Mouse (Mus musculus) cerebellum, postnatal 4 days (tissue): ENCODE results near the gene Atp2b2.

ENCODE experiments used
- DNase-seq, 2 experiments: peaks; one replicate each; pipeline ENCODE4 v3.0.0; 2022; ENCODE audit warnings: low spot score in 2 of 2, mixed read lengths in 1 of 2

Gene Atp2b2

DNA sequence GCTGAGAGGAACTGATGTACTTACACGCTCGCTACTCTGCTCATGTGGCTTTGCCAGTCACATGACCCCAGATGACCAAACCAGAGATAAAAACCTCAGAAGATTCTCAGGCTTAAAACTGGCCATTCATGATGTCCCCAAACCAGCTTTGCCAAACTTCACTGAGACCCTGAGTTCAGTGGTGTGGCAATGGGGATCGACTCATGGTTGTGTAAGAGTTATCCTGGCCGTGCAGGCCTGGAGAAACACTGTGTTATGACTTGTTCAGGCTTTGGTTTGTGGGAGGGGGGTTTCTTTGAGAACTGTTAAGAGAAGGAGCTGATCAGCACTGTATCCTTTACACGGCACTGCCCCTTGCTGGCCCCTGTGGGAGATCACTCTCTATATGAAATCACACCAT, 250.0 kb downstream of the Atp2b2 start:
- no peak for DNase-seq

- DNase-seq: no peak
Measured at GRCm38 (mm10) chr6:113791012-113791411, 251.4 kb downstream of the Atp2b2 start.

- DNase-seq: no peak
Measured at GRCm38 (mm10) chr6:113787459-113787968, 254.9 kb downstream of the Atp2b2 start.

- no peak for DNase-seq
Measured at GRCm38 (mm10) chr6:113785658-113786057, 256.8 kb downstream of the Atp2b2 start.

GRCm38 (mm10) chr6:113778229-113778753, 264.1 kb downstream of the Atp2b2 start:
- no peak for DNase-seq

DNA sequence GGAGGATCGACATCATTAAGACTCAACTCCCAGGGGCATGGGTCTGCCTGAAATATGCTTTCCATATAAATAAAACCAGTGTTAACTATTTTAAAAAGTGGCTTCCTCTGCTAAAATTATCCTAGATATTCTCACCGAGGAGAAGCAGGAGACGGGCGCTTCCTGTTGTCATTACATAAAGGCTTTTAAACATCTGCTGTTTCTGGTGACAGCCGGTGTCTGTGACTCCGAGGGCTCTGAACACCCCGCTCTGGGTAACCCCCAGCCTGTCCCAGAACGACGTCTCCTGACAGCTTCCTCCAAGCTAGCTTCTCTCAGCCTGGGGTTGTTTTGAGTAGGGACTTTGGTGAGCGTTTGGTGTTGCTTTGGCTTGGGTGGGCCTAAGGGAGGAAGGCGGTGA, 273.6 kb downstream of the Atp2b2 start:
- no peak for DNase-seq

DNA sequence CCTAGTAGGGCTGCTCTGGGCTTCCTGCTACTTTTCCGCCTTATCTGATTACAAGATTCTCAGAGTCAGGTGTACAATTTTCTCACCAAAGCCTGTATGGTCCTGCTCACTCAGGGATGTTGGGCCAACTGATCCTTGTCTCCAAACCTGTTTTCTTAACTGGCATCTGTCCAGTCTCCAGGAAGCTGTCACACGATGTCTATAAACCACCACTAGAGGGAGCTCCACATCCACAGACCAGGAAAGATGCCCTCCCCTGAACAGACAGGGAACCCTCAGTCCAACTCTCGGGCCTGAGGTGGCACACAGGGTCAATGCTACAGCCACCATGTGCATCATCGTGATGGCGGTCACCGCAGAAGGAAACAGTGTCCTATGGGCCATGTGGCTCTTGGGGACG, 280.8 kb downstream of the Atp2b2 start:
- peak in 1 of 2 experiments; percentile 55 for DNase-seq

- no peak for DNase-seq
Measured at GRCm38 (mm10) chr6:113749119-113749685, 293.2 kb downstream of the Atp2b2 start.

DNA sequence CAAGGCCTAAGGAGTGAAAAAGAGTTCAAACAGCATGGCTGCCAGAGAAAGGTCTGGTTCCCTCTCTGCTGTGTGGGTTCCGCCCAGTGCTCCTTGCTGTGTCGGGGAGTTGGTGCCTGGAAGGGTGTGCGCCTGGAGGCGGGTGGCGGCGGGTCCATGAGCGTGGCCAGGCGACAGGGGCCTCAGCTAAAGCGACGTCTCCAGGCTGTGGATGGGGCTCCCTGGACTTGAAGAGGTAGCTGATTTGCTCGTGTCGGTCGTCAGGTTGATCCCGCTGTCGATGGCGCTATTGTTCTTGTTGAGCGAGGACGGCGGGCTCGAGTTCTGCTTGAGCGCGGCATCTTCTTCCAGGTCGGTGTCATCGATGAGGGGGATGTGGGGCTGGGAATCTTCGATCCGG, 294.1 kb downstream of the Atp2b2 start:
- DNase-seq: no peak

DNA sequence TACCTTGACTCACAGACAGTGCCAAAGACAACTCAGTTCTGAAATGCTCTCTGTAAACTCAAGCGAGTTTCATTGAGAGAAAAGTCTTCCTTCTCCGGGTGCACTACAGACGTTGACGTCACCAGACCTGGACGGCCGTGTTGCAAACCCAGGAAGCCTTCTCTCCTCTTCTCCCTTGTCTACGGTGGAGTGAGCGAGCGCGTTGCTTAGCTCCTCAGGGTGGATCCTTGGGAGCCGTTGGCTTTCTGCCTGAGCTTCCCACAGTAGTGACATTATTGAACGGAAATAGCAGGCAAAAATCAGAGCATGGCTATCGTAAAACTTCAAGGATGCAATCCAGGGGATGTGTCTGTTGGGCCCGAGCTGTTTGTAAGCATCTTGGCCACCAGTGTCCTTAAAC, 295.1 kb downstream of the Atp2b2 start:
- no peak for DNase-seq

- no peak for DNase-seq
Measured at GRCm38 (mm10) chr6:113745117-113745516, 297.3 kb downstream of the Atp2b2 start.

DNA sequence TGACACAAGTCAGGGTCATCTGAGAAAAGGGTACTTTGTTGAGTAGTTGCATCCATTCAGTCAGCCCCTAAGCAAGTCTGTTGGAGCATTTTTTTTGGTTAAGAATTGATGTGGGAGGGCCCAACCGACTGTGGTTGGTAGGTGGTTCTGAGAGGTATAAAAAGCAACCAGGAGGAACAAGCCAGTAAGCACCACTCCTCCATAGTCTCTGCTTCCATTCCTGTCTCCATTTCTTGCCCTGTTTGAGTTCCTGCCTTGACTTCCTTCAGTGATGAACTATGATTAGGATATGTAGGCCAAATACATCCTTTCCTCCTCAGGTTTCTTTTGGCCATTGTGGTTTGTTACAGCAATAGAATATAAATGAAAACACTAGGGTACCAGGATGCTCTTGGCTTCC, 299.3 kb downstream of the Atp2b2 start:
- DNase-seq: no peak

DNA sequence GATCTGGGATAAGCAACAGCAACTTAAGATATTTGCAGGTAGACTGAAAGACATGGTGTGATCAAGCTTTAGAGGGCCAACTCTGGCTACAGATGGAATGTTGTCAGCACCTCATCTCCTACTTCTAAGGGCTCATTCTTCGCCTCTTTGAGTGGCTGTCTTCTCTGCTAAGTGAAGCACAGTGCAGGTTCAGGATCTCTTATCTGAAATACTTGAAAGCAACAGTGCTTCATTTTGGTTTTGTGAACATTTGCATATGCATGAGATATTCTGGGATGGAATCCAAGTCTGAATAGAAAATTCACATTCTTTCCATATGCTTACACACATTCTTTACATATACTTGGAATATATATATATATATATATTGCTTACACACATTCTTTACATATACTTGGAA, 300.1 kb downstream of the Atp2b2 start:
- no peak for DNase-seq

GRCm38 (mm10) chr6:113741425-113741824, 301.0 kb downstream of the Atp2b2 start:
- DNase-seq: no peak

- DNase-seq: peak; percentile 84 to 92
Measured at GRCm38 (mm10) chr6:113740236-113741217, 301.9 kb downstream of the Atp2b2 start, which contains the start of gene Sec13. Sec13 (minus strand) TSS chr6:113740743.

DNA sequence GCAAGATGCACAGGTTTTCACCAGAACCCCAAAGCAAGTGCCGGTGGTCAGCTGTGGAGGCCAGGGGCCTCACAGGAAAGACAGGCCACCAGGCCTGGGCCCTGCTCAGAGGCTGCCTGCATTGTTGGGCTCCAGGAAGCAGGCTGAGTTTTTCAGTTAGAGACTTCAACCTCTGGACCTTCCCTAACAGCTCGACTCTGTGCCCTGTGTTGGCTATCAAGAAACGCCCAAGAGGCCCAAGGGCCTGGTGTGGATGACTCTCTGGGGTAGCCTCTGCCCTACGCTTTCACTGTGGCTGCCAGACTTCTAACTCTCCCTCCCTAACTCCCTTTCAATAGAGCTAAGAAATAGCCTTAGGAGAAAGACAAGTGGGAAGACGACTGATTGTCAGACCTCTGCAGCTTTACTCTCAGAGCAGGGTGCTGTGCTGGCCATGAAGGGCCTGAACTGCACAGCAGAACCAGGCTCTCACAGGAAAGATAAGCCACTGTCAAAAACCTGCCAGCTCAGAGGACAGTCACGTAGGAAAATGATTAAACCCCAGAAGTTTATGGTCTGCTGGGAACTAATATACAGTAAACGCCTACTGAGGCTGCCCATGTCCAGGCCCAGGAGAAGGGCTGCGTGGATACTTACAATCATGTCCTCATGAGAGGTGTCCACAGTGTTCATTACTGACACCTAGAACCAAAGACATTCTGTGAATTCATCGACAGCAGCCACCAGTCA, 304.9 kb downstream of the Atp2b2 start:
- no peak for DNase-seq

GRCm38 (mm10) chr6:113731296-113731695, 311.1 kb downstream of the Atp2b2 start:
- no peak for DNase-seq

DNA sequence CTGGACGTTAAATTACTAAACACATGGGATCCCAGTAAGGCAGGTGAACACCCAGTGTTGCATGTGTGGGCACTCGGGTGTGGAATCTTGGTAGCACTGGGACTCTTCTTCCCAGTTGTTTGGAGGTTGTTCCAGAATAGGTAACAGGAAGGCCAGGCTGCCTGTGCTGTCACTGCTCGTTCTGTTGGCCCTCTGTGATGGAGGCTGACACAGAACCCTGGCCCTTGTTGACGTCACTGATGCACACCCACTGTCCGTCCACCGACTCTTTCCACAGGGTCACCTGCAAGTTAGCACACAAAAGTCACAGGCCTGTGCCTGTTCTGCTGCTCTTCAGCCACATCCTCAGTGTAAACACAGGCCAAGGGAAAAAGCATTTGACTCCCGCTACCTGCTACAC, 314.2 kb downstream of the Atp2b2 start:
- DNase-seq: no peak

- no peak for DNase-seq
Measured at GRCm38 (mm10) chr6:113721061-113721460, 321.4 kb downstream of the Atp2b2 start.

GRCm38 (mm10) chr6:113719878-113720277, 322.5 kb downstream of the Atp2b2 start, which contains the start of gene Ghrl:
Ghrl (minus strand) TSS chr6:113719880.
- DNase-seq: no peak

DNA sequence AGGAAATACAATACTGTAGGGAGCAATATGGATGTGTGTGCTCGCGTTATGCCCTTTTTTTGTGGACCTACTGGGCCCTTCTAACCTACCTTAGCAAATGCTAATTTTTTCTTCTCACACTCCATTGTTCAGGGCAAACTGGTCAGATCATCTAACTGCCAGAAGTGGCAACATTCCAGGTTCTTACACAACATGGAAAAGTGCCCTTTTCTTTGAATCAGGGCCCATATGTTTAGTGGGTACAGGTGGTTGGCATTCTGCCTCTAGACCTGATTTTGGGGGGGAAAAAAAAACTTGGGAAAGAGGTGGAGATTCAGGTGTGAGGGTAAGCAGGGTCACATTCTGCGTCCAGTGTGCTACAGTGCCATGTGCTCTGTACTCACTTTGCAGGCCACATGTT, 324.9 kb downstream of the Atp2b2 start:
- DNase-seq: no peak

DNA sequence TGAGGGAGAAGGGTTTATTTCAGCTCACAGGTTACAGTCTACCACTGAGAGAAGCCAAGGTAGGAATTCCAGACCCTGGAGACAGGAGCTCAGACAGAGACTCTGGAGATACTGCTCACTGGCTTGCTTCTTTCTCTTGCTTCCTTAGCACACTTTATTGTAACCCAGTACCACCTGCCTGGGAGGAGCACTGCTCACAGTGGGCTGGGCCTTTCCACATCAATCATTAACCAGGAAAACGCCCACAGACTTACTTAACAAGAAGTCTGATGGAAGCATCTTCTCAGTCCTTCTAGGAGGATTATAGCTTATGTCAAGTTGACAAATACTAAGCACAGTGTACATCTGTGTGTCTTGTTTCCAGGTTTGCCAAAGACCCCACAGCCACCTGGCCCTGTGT, 327.6 kb downstream of the Atp2b2 start:
- no peak for DNase-seq
